ENCODE assay signal across 7 mouse cellular contexts in genomic region chr12:78987581-78988081, GRCm38 (mm10). TPM values are rescaled to one million over a fixed set of nuclear protein-coding genes. Genes with fewer than 3 reads are reported as not detected.
A peak's percentile ranks its signal among the peaks of the same experiment; 100 is the strongest.
DNase-seq lines count a peak whose midpoint lies in the region; ATAC-seq and TF ChIP-seq lines count a peak whose summit lies in the region.

No protein-coding gene starts in this region.

- TF ChIP-seq RAD21 in CH12.LX (IDR thresholded peaks at IDR 0.05; ENCODE audit: low read depth, low read length): peak; percentile 34

- no peak overlapping the region for H3K27ac ChIP-seq in kidney, embryonic 16.5 days (ENCODE audit: low read length)
- no peak overlapping the region for H3K27ac ChIP-seq in CH12.LX (ENCODE audit: insufficient read depth, low read depth)
- H3K27ac ChIP-seq in hindbrain, embryonic 14.5 days: peak overlapping the region; percentile 52

- no peak overlapping the region for H3K4me3 ChIP-seq in kidney, embryonic 16.5 days (ENCODE audit: low read length)
- H3K4me3 ChIP-seq in CH12.LX (replicated peaks in 1 of 3; ENCODE audit: low read depth in 2 of 3, low read length in 2 of 3, poor library complexity in 1 of 3): no peak overlapping the region
- no peak overlapping the region for H3K4me3 ChIP-seq in hindbrain, embryonic 14.5 days (replicated peaks; ENCODE audit: low read length)

- 0 out of 2 replicates have a peak, but pooled peaks have one; percentile 8 for ATAC-seq in kidney, embryonic 16.5 days (ENCODE audit: low FRiP score, low TSS enrichment)
- peak; percentile 66 for ATAC-seq in hindbrain, embryonic 14.5 days (ENCODE audit: low FRiP score)

- no peak overlapping the region for H3K9ac ChIP-seq in kidney, embryonic 16.5 days (replicated peaks; ENCODE audit: low read length)
- H3K9ac ChIP-seq in CH12.LX (ENCODE audit: insufficient read depth, low read depth): no peak overlapping the region
- no peak overlapping the region for H3K9ac ChIP-seq in hindbrain, embryonic 14.5 days

- no peaks in the 10 kb centered on the region for H3K27me3 ChIP-seq in kidney, embryonic 16.5 days (ENCODE audit: insufficient read depth, low read length)
- no peaks in the 10 kb centered on the region for H3K27me3 ChIP-seq in CH12.LX (replicated peaks)
- no peaks in the 10 kb centered on the region for H3K27me3 ChIP-seq in hindbrain, embryonic 14.5 days (ENCODE audit: control insufficient read depth, insufficient read depth, low read length)

- no peak for TF ChIP-seq POLR2A in CH12.LX (IDR thresholded peaks at IDR 0.05; ENCODE audit: low read depth, low read length)

- H3K9me3 ChIP-seq in kidney, embryonic 16.5 days (ENCODE audit: low read length): no peaks in the 10 kb centered on the region
- no peaks in the 10 kb centered on the region for H3K9me3 ChIP-seq in CH12.LX (replicated peaks; ENCODE audit: low read length)
- no peaks in the 10 kb centered on the region for H3K9me3 ChIP-seq in hindbrain, embryonic 14.5 days (ENCODE audit: control insufficient read depth, low read length)

- DNase-seq in kidney, adult 8-10 months: no peak
- DNase-seq in CH12.LX (ENCODE audit: extremely low read depth): no peak
- DNase-seq in adrenal gland, postnatal 36 days: peak; percentile 36 to 41
- peak; percentile 28 for DNase-seq in hindbrain, embryonic 14.5 days (ENCODE audit: low spot score)
- no peak for DNase-seq in spleen, postnatal 10 days (ENCODE audit: low spot score in 2 of 2)
- no peak for DNase-seq in left cerebral cortex, adult 18-20 months (ENCODE audit: low spot score in 2 of 2)

- in situ Hi-C loops in CH12.LX (cut with MboI; ENCODE audit: low pct_ligation_motif_present, low pct_unique_long_range_greater_than_20kb, low sequenced_read_pairs): no loop called here

- dilution Hi-C loops in CH12.LX (cut with MboI; ENCODE audit: extremely low pct_ligation_motif_present, extremely low pct_unique_long_range_greater_than_20kb, low sequenced_read_pairs): no loop called here

- no peaks in the 10 kb centered on the region for H3K79me2 ChIP-seq in CH12.LX (replicated peaks; ENCODE audit: control insufficient read depth, extremely low read depth, insufficient read depth, poor library complexity, severe bottlenecking)

- H3K4me2 ChIP-seq in kidney, embryonic 16.5 days (replicated peaks; ENCODE audit: low read depth, low read length): no peak overlapping the region
- H3K4me2 ChIP-seq in CH12.LX (ENCODE audit: insufficient read depth, low read depth, poor library complexity, severe bottlenecking): no peak overlapping the region
- H3K4me2 ChIP-seq in hindbrain, embryonic 14.5 days (replicated peaks): no peak overlapping the region

- no peaks in the 10 kb centered on the region for H3K36me3 ChIP-seq in kidney, embryonic 16.5 days (ENCODE audit: insufficient read depth, low read length)
- no peaks in the 10 kb centered on the region for H3K36me3 ChIP-seq in CH12.LX (replicated peaks in 1 of 2; ENCODE audit: control insufficient read depth in 1 of 2, insufficient read depth in 1 of 2, low read length in 1 of 2)
- H3K36me3 ChIP-seq in hindbrain, embryonic 14.5 days (replicated peaks; ENCODE audit: control insufficient read depth, insufficient read depth): no peaks in the 10 kb centered on the region

- H3K4me1 ChIP-seq in kidney, embryonic 16.5 days (ENCODE audit: insufficient read depth, low read length): no peaks in the 10 kb centered on the region
- H3K4me1 ChIP-seq in CH12.LX (ENCODE audit: control insufficient read depth in 1 of 2, insufficient read depth in 2 of 2): peaks cover 0 to 21% of the 10 kb centered on the region in 2 experiments; a peak in 2 of 4 replicates
- 0 out of 2 replicates have a peak, but pooled peaks cover 14% of the 10 kb centered on the region for H3K4me1 ChIP-seq in hindbrain, embryonic 14.5 days (replicated peaks; ENCODE audit: control insufficient read depth, insufficient read depth, low read length)

- TF ChIP-seq CTCF in CH12.LX (conservative IDR thresholded peaks at IDR 0.05 in 1 of 2, IDR thresholded peaks at IDR 0.05 in 1 of 2; ENCODE audit: low read depth in 2 of 2, low read length in 2 of 2): peak in 1 of 2 experiments; percentile 48; a peak in 2 of 4 replicates

- no peak for TF ChIP-seq EP300 in CH12.LX (IDR thresholded peaks at IDR 0.05; ENCODE audit: low read length)

- 40% methylated on average over 9 of the region's 9 CpGs for WGBS in kidney, embryonic 16.5 days
- 53% methylated on average over 9 of the region's 9 CpGs for WGBS in hindbrain, embryonic 14.5 days

TF ChIP-seq in CH12.LX, 34 proteins besides CTCF, POLR2A, EP300 and RAD21:
- no peak for TF ChIP-seq HCFC1 (IDR thresholded peaks at IDR 0.05; ENCODE audit: low read depth, low read length)
- peak; percentile 46 for TF ChIP-seq SMC3 (IDR thresholded peaks at IDR 0.05; ENCODE audit: low read depth, low read length)
- no peak for TF ChIP-seq ZNF384 (IDR thresholded peaks at IDR 0.05; ENCODE audit: low read depth, low read length)

RNA-seq across cellular contexts. Expression of gene Tmem229b, which starts 19.8 kb away (rescaled TPM):
- polyA plus RNA-seq in kidney, embryonic 16.5 days (2015; fragmentation: Nextera tagmentation; extraction: Ambion mirVana): 4.7 and 5.3 TPM in 2 replicates
- total RNA-seq in CH12.LX (2012; rRNA removed) (41.7 and 45.0 TPM in 2 replicates), CH12.LX (2014; rRNA removed) (64.4 and 66.5 TPM in 2 replicates)
- 125 and 129 TPM in 2 replicates for polyA plus RNA-seq in CH12.LX (2012; ENCODE audit: insufficient read length, low read depth)
- 10 to 100 TPM in 1 of 2 experiments, 1 to 10 TPM in 1; 7.2 to 10.1 TPM for total RNA-seq in adrenal gland, postnatal 36 days (2021)
- 62.2 and 69.6 TPM in 2 replicates for polyA plus RNA-seq in hindbrain, embryonic 14.5 days (2014; fragmentation: Nextera tagmentation; extraction: Ambion mirVana)
- 10 to 100 TPM; 24.8 to 25.5 TPM for total RNA-seq in left cerebral cortex, adult 18-20 months (2021)

RNA-seq across cellular contexts. Expression of gene Plekhh1, which starts 41.3 kb away (rescaled TPM):
- 6.5 and 7.4 TPM in 2 replicates for polyA plus RNA-seq in kidney, embryonic 16.5 days (2015; fragmentation: Nextera tagmentation; extraction: Ambion mirVana)
- total RNA-seq in CH12.LX (2012; rRNA removed) (0.92 and 1.9 TPM in 2 replicates), CH12.LX (2014; rRNA removed) (0.27 and 0.31 TPM in 2 replicates)
- 0.69 and 0.75 TPM in 2 replicates for polyA plus RNA-seq in CH12.LX (2012; ENCODE audit: insufficient read length, low read depth)
- 1 to 10 TPM; 1.5 to 2.2 TPM for total RNA-seq in adrenal gland, postnatal 36 days (2021)
- 2.4 and 2.8 TPM in 2 replicates for polyA plus RNA-seq in hindbrain, embryonic 14.5 days (2014; fragmentation: Nextera tagmentation; extraction: Ambion mirVana)
- total RNA-seq in left cerebral cortex, adult 18-20 months (2021): 10 to 100 TPM in 1 of 2 experiments, 1 to 10 TPM in 1; 9.9 to 12.5 TPM

Comparison
In these comparisons a context has a peak if more than half of its experiments do, and no peak if none do; other contexts are left out.
1. DNase-seq: peak in adrenal gland, postnatal 36 days (2 of 2) and hindbrain, embryonic 14.5 days (single experiment); none in kidney, adult 8-10 months (0 of 2), CH12.LX (single experiment), spleen, postnatal 10 days (0 of 2) and left cerebral cortex, adult 18-20 months (0 of 2).